Mouse (Mus musculus): ENCODE measurements at regions not wholly inside any gene's neighbourhood (a gene's known extent, or its start where the extent isn't known, plus 50 kb on each side); places are given as distances from the start of the nearest gene placed in this dataset.
A peak's percentile ranks its signal among the peaks of the same experiment; 100 is the strongest.

DNA sequence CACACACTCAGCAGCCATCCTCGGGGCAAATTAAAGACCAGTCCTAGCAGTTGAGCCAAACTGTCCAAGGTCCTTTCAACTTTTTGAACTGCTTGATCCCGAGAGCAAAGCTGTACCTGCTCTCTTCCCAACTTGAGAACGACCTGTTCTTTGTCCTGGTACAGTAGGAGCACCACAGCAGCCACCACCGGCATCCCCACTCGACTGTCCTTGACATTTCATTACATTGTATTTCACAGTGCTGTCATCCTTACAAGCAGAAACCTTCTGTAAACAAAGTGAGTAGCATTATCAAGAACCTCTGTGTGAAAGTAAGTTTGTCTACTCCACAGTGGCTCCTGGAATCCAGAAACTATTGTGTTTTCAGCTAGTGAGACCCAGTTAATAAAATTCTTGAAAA, 240.2 kb upstream of the Zfp462 start:
- Histone ChIP-seq H3K9me3 (replicated peaks) (no peaks in the 10 kb centered on the region), H3K9ac (no peak overlapping the region), H3K4me1 (replicated peaks) (no peaks in the 10 kb centered on the region), H3K4me2 (no peak overlapping the region), H3K4me3 (no peak overlapping the region), H3K27me3 (no peaks in the 10 kb centered on the region), H3K36me3 (no peaks in the 10 kb centered on the region), H3K27ac (no peak overlapping the region)
- WGBS = 64% methylated on average over 5 of the region's 5 CpGs
- no peak for ATAC-seq (replicated peaks; ENCODE audit: insufficient number of reproducible peaks, insufficient read depth, low FRiP score, low read depth)

DNA sequence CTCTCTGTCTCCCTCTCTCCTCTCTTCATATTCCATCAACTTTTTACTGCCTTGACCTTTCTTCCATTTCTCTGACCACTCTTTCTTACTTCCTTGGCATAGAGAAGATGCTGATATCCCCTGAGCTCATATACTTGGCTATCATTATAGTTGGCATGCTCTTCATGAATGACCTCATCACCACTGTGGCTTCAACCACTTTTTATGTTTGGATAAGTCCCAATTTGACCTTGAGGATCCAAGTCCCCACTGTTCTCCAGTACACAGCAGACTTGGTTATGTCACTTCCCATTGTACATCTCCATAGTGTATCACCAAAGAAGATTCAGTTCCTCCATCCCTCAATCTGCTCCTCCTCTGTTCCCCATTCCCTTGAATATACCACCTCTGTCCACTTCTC, 235.1 kb upstream of the Zfp462 start:
- Histone ChIP-seq H3K4me1 (replicated peaks) (peaks cover 10% of the 10 kb centered on the region; the same call in 1 of the 2 replicates), H3K27ac (no peak overlapping the region), H3K9ac (no peak overlapping the region), H3K27me3 (no peaks in the 10 kb centered on the region), H3K36me3 (no peaks in the 10 kb centered on the region), H3K9me3 (replicated peaks) (no peaks in the 10 kb centered on the region), H3K4me3 (no peak overlapping the region), H3K4me2 (no peak overlapping the region)
- no peak for ATAC-seq (replicated peaks; ENCODE audit: insufficient number of reproducible peaks, insufficient read depth, low FRiP score, low read depth)

DNA sequence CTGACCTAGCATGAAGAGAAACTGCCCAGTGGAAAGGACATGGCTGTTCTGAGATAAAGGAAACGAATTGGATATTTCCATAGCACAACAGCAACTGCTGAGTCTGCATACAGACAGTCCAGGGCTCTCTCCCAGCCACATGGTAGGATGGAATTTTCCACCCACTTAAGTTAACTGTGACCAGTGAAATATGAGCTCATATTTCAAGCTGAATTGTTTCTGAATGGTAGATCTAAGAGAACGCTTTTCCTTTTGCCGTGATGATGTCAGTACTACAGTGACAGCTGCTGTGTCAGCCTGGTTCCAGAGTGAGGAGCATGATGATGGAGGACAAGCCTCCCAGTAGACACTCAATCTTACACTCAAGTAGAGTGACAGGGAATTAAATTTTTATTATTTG, 231.9 kb upstream of the Zfp462 start:
- Histone ChIP-seq H3K9me3 (replicated peaks) (no peaks in the 10 kb centered on the region), H3K4me1 (replicated peaks) (peaks cover 12% of the 10 kb centered on the region; the same call in 1 of the 2 replicates), H3K4me2 (no peak overlapping the region), H3K36me3 (no peaks in the 10 kb centered on the region), H3K9ac (no peak overlapping the region), H3K4me3 (no peak overlapping the region), H3K27me3 (no peaks in the 10 kb centered on the region), H3K27ac (no peak overlapping the region)
- ATAC-seq (replicated peaks; ENCODE audit: insufficient number of reproducible peaks, insufficient read depth, low FRiP score, low read depth) = peak; percentile 60; the same call in 1 of the 2 replicates
- WGBS = 33% methylated on average over 3 of the region's 3 CpGs

DNA sequence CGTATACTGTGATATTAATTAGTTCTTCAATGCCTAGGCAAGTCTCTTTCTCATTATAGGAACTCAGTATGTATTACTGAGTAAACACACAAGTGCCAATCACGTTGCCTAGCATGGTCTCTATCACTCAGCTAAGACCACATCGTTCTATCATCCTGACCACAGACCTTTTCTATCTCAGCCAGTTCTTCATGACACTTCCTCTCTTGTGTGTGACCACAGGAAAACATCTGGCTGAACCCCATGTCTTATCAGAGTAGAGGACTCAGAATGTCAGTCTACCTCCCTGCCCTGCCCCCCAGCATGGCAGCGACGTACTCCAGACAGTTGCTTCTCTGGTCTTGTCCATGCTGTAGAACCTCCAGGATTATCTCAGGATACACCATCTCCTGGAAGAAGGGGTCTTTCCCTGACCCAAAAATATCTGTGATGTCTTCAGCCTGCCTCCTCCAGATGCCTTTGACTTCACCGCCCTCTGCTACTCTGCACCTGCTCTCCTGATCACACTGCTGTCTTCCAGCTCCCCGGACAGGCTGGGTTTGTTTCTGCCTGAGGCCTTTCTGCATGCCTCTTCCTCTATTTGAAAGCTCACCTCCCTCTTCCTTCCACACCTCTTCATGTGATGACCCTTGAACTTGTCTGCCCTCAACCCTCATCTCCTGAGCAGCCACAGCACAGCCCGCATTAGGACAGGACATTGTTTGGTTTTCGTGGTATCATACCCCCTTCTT, 230.1 kb upstream of the Zfp462 start:
- no peaks in the 10 kb centered on the region for H3K27me3 ChIP-seq
- no peak overlapping the region for H3K4me2 ChIP-seq
- H3K4me1 ChIP-seq (replicated peaks) = peaks cover 12% of the 10 kb centered on the region; the same call in 1 of the 2 replicates
- no peaks in the 10 kb centered on the region for H3K9me3 ChIP-seq (replicated peaks)
- no peak overlapping the region for H3K9ac ChIP-seq
- WGBS = 45% methylated on average over 9 of the region's 9 CpGs
- no peak overlapping the region for H3K4me3 ChIP-seq
- ATAC-seq (replicated peaks; ENCODE audit: insufficient number of reproducible peaks, insufficient read depth, low FRiP score, low read depth) = no peak
- H3K36me3 ChIP-seq = no peaks in the 10 kb centered on the region
- H3K27ac ChIP-seq = no peak overlapping the region

DNA sequence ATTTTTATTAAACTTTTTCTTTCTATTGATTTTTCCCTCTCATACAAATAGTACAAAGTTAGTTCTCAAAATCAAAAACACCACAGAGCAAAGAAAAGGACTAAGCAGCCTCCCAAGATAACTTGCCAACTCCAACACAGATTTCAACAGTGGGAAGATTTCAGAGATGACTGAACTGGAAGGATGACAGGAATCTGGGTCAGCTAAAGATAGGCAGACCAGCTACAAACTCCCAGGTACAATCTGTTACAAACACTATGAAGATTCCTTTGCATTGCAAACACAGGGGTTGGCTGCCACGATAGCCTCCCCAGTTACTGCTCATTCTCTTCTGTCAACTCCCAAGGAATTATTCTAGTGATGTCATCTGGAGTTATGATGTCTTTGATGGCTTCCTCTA, 226.8 kb upstream of the Zfp462 start:
- 48% methylated on average over 1 of the region's 1 CpGs for WGBS
- ATAC-seq (replicated peaks; ENCODE audit: insufficient number of reproducible peaks, insufficient read depth, low FRiP score, low read depth) = no peak
- no peak overlapping the region for H3K4me3 ChIP-seq
- no peaks in the 10 kb centered on the region for H3K27me3 ChIP-seq
- H3K27ac ChIP-seq = no peak overlapping the region
- H3K36me3 ChIP-seq = no peaks in the 10 kb centered on the region
- peaks cover 9% of the 10 kb centered on the region; the same call in 1 of the 2 replicates for H3K4me1 ChIP-seq (replicated peaks)
- H3K4me2 ChIP-seq = no peak overlapping the region
- H3K9me3 ChIP-seq (replicated peaks) = no peaks in the 10 kb centered on the region
- H3K9ac ChIP-seq = no peak overlapping the region

- no peak overlapping the region for H3K27ac ChIP-seq
- no peaks in the 10 kb centered on the region for H3K9me3 ChIP-seq (replicated peaks)
- no peak overlapping the region for H3K4me2 ChIP-seq
- no peak for ATAC-seq (replicated peaks; ENCODE audit: insufficient number of reproducible peaks, insufficient read depth, low FRiP score, low read depth)
- no peaks in the 10 kb centered on the region for H3K36me3 ChIP-seq
- H3K4me3 ChIP-seq = no peak overlapping the region
- no peaks in the 10 kb centered on the region for H3K4me1 ChIP-seq (replicated peaks)
- 30% methylated on average over 5 of the region's 5 CpGs for WGBS
- no peak overlapping the region for H3K9ac ChIP-seq
- no peaks in the 10 kb centered on the region for H3K27me3 ChIP-seq
These were observed 205.8 kb upstream of the Zfp462 start for GRCm38 (mm10) chr4:54739001-54739400.

DNA sequence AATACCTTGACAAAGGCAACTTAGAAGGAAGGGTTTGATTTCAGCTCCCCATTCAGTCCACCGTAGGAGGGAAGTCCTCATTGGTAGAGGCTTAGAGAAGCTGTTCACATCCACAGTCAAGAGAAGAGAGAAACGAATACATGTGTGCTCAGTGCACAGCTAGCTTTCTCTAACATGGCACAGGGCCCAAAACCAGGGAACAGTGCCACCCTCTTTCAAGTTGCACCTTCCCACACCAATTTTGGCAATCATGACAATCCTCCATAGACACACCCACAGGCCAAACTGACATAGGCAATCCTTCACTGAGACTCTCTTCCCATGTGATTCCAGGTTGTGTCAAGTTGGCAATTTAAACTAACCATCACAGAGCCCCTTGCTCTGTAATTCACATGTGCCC, 193.4 kb upstream of the Zfp462 start:
- 83% methylated on average over 2 of the region's 2 CpGs for WGBS
- H3K9ac ChIP-seq = no peak overlapping the region
- H3K4me2 ChIP-seq = no peak overlapping the region
- H3K27ac ChIP-seq = no peak overlapping the region
- no peaks in the 10 kb centered on the region for H3K36me3 ChIP-seq
- H3K9me3 ChIP-seq (replicated peaks) = no peaks in the 10 kb centered on the region
- ATAC-seq (replicated peaks; ENCODE audit: insufficient number of reproducible peaks, insufficient read depth, low FRiP score, low read depth) = no peak
- no peaks in the 10 kb centered on the region for H3K27me3 ChIP-seq
- H3K4me3 ChIP-seq = no peak overlapping the region
- no peaks in the 10 kb centered on the region for H3K4me1 ChIP-seq (replicated peaks)

DNA sequence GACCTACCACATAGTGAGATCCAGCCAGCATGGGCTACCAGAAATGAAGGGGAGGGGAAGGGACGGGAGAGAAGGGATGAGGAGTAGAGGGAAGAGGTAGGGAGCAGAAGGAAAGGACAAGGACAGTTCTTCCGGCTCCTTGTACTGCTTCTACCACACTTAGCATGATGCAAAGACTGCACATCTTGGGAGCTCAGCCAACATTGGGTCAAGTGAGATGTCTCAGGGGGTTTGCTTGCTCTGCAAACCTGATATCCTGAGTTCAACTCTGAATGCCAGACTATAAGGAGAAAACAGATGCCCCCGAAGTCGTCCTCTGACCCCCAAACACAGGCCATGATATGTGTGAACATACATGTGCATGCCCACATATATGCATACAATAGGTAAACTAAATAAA, 188.4 kb upstream of the Zfp462 start:
- peaks cover 14% of the 10 kb centered on the region for H3K4me1 ChIP-seq (replicated peaks)
- no peaks in the 10 kb centered on the region for H3K36me3 ChIP-seq
- 73% methylated on average over 4 of the region's 4 CpGs for WGBS
- no peaks in the 10 kb centered on the region for H3K27me3 ChIP-seq
- H3K4me3 ChIP-seq = no peak overlapping the region
- H3K4me2 ChIP-seq = no peak overlapping the region
- H3K9ac ChIP-seq = no peak overlapping the region
- no peak overlapping the region for H3K27ac ChIP-seq
- ATAC-seq (replicated peaks; ENCODE audit: insufficient number of reproducible peaks, insufficient read depth, low FRiP score, low read depth) = no peak
- no peaks in the 10 kb centered on the region for H3K9me3 ChIP-seq (replicated peaks)

DNA sequence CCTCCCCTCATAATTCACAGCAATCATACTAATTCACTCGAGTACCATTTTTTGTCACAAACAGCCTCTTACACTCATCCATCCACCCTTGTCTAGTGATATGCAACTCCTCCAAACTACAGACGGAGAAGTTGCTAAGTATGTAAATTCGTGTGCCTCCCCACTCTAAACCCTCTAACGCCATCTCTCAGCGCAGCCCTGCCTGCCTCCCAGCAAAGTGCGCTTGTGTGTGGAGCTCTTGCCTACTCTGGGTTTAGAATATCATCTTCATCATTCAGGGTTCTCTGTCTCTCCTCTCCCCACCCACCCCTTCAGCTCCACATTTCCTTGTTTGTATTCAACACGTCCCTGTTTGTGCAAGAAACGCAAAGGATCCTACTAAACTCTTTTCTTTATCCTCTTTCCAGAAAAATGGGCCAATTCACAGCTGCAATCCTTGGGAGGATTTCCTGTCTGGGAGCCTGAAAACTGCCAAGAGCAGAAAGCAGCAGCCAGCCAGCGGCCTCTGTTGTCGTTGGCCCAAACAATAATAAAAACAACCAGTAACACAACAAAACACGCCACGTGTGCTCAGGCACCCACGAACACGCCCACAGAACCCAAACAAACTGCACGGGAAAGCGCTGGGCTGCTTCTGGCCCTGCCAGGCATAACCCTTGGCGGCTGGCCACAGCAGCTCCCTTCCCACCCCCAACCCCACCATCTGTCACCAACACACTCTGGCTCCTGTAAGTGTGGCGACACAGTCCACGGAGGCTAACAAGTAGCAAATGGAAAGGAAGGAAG, 186.9 kb upstream of the Zfp462 start:
- ATAC-seq (replicated peaks; ENCODE audit: insufficient number of reproducible peaks, insufficient read depth, low FRiP score, low read depth) = peak; percentile 73
- Histone ChIP-seq H3K27me3 (no peaks in the 10 kb centered on the region), H3K27ac (peak overlapping the region; percentile 64), H3K4me1 (replicated peaks) (peaks cover 16% of the 10 kb centered on the region), H3K36me3 (no peaks in the 10 kb centered on the region), H3K9me3 (replicated peaks) (no peaks in the 10 kb centered on the region), H3K9ac (peak overlapping the region; percentile 14; the same call in 1 of the 2 replicates), H3K4me3 (peak overlapping the region; percentile 29), H3K4me2 (peak overlapping the region; percentile 62)
- 21% methylated on average over 19 of the region's 19 CpGs for WGBS

DNA sequence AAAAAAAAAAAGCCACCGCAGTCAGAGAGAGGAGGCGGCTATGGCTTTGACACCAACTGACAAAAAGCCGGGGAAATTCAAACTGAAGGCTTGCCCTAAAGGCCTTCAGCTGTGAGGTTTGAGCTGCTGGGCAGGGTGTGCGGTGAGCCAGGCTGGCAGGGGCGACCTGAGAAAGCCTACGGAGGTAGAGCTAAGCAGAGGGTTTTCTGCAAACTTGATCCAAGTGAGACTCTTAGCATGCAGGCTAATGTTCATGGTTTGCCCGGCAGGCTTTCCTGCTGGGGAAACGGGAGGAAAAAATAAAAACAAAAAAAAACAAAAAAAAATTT, 186.4 kb upstream of the Zfp462 start:
- Histone ChIP-seq H3K4me1 (replicated peaks) (peaks cover 16% of the 10 kb centered on the region), H3K27ac (peak overlapping the region; percentile 64), H3K4me2 (peak overlapping the region; percentile 62), H3K9me3 (replicated peaks) (no peaks in the 10 kb centered on the region), H3K4me3 (peak overlapping the region; percentile 29), H3K9ac (peak overlapping the region; percentile 14; the same call in 1 of the 2 replicates), H3K27me3 (no peaks in the 10 kb centered on the region), H3K36me3 (no peaks in the 10 kb centered on the region)
- no peak for ATAC-seq (replicated peaks; ENCODE audit: insufficient number of reproducible peaks, insufficient read depth, low FRiP score, low read depth)
- WGBS = 26% methylated on average over 8 of the region's 8 CpGs

GRCm38 (mm10) chr4:54761257-54761656, 183.6 kb upstream of the Zfp462 start:
- no peak overlapping the region for H3K4me3 ChIP-seq
- H3K27me3 ChIP-seq = no peaks in the 10 kb centered on the region
- H3K4me2 ChIP-seq = no peak overlapping the region
- peaks cover 16% of the 10 kb centered on the region for H3K4me1 ChIP-seq (replicated peaks)
- H3K36me3 ChIP-seq = no peaks in the 10 kb centered on the region
- 40% methylated on average over 5 of the region's 5 CpGs for WGBS
- no peak for ATAC-seq (replicated peaks; ENCODE audit: insufficient number of reproducible peaks, insufficient read depth, low FRiP score, low read depth)
- no peak overlapping the region for H3K27ac ChIP-seq
- no peak overlapping the region for H3K9ac ChIP-seq
- H3K9me3 ChIP-seq (replicated peaks) = no peaks in the 10 kb centered on the region

GRCm38 (mm10) chr4:54765045-54765444, 179.8 kb upstream of the Zfp462 start:
- Histone ChIP-seq H3K27me3 (no peaks in the 10 kb centered on the region), H3K27ac (no peak overlapping the region), H3K9ac (no peak overlapping the region), H3K9me3 (replicated peaks) (no peaks in the 10 kb centered on the region), H3K36me3 (no peaks in the 10 kb centered on the region), H3K4me3 (no peak overlapping the region), H3K4me1 (replicated peaks) (peaks cover 6% of the 10 kb centered on the region; the same call in 1 of the 2 replicates), H3K4me2 (no peak overlapping the region)
- no peak for ATAC-seq (replicated peaks; ENCODE audit: insufficient number of reproducible peaks, insufficient read depth, low FRiP score, low read depth)
- 46% methylated on average over 1 of the region's 1 CpGs for WGBS

Data from heart, embryonic 15.5 days (tissue).